ENCODE assay signal across 8 mouse cellular contexts in genomic region chr19:10040866-10041387, GRCm38 (mm10). TPM values are rescaled to one million over a fixed set of nuclear protein-coding genes. Genes with fewer than 3 reads are reported as not detected.
DNase-seq lines count a peak whose midpoint lies in the region; ATAC-seq lines count a peak whose summit lies in the region.

No protein-coding gene starts in this region.

- peak overlapping the region; percentile 84 for H3K4me2 ChIP-seq in heart, embryonic 13.5 days
- peak overlapping the region; percentile 98 for H3K4me2 ChIP-seq in forebrain, embryonic 12.5 days
- peak overlapping the region; percentile 91 for H3K4me2 ChIP-seq in liver, embryonic 15.5 days

- H3K4me3 ChIP-seq in heart, embryonic 13.5 days = peak overlapping the region; percentile 81
- peak overlapping the region; percentile 61 for H3K4me3 ChIP-seq in forebrain, embryonic 12.5 days (replicated peaks)
- H3K4me3 ChIP-seq in liver, embryonic 15.5 days (replicated peaks) = peak overlapping the region; percentile 62

- WGBS in heart, embryonic 13.5 days = 17% methylated on average over 15 of the region's 20 CpGs
- 5% methylated on average over 20 of the region's 20 CpGs for WGBS in forebrain, embryonic 12.5 days
- 11% methylated on average over 17 of the region's 20 CpGs for WGBS in liver, embryonic 15.5 days (ENCODE audit: insufficient replicate concordance)

- peak overlapping the region; percentile 92 for H3K9ac ChIP-seq in heart, embryonic 13.5 days
- H3K9ac ChIP-seq in forebrain, embryonic 12.5 days = peak overlapping the region; percentile 72
- H3K9ac ChIP-seq in liver, embryonic 15.5 days = peak overlapping the region; percentile 58

- H3K27me3 ChIP-seq in heart, embryonic 13.5 days (replicated peaks) = no peaks in the 10 kb centered on the region
- peaks cover 26% of the 10 kb centered on the region for H3K27me3 ChIP-seq in forebrain, embryonic 12.5 days
- peaks cover 31% of the 10 kb centered on the region for H3K27me3 ChIP-seq in liver, embryonic 15.5 days

- H3K4me1 ChIP-seq in heart, embryonic 13.5 days = peaks cover 84% of the 10 kb centered on the region
- H3K4me1 ChIP-seq in forebrain, embryonic 12.5 days = peaks cover 26% of the 10 kb centered on the region
- peaks cover 74% of the 10 kb centered on the region for H3K4me1 ChIP-seq in liver, embryonic 15.5 days (replicated peaks)

- ATAC-seq in heart, embryonic 13.5 days (ENCODE audit: extremely low read depth, insufficient number of reproducible peaks, low FRiP score, low TSS enrichment) = no peak
- no peak; the same call in 1 of the 2 replicates for ATAC-seq in forebrain, embryonic 12.5 days (ENCODE audit: low FRiP score)
- no peak for ATAC-seq in liver, embryonic 15.5 days (ENCODE audit: insufficient read depth)

- no peak for DNase-seq in heart, adult 8-10 months (ENCODE audit: low spot score)
- DNase-seq in brain, adult 2 months (ENCODE audit: low read depth, low spot score) = peak; percentile 89
- no peak for DNase-seq in urinary bladder, adult 18-20 months (ENCODE audit: low spot score in 2 of 2)
- DNase-seq in ovary, postnatal 36 days (ENCODE audit: low spot score) = no peak
- no peak for DNase-seq in urinary bladder, postnatal 36 days (ENCODE audit: low spot score in 2 of 2)

- H3K27ac ChIP-seq in heart, embryonic 13.5 days (replicated peaks) = peak overlapping the region; percentile 90
- 0 out of 2 replicates have a peak overlapping the region, but pooled peaks have one; percentile 13 for H3K27ac ChIP-seq in forebrain, embryonic 12.5 days
- peak overlapping the region; percentile 45; the same call in 1 of the 2 replicates for H3K27ac ChIP-seq in liver, embryonic 15.5 days (replicated peaks)

- no peaks in the 10 kb centered on the region for H3K9me3 ChIP-seq in heart, embryonic 13.5 days
- H3K9me3 ChIP-seq in forebrain, embryonic 12.5 days = no peaks in the 10 kb centered on the region
- H3K9me3 ChIP-seq in liver, embryonic 15.5 days (replicated peaks) = no peaks in the 10 kb centered on the region

- H3K36me3 ChIP-seq in heart, embryonic 13.5 days = peaks cover 21% of the 10 kb centered on the region
- no peaks in the 10 kb centered on the region for H3K36me3 ChIP-seq in forebrain, embryonic 12.5 days (replicated peaks)
- H3K36me3 ChIP-seq in liver, embryonic 15.5 days (replicated peaks) = peaks cover 40% of the 10 kb centered on the region

RNA-seq across cellular contexts. Expression of gene Fads3, which starts 0.4 kb away (rescaled TPM):
- 39.4 and 41.9 TPM in 2 replicates for polyA plus RNA-seq in heart, embryonic 13.5 days (2015; fragmentation: Nextera tagmentation; extraction: Ambion mirVana)
- 10 to 100 TPM; 34.9 to 43.8 (median 37.4) TPM for total RNA-seq in heart, adult 8-10 months (2022)
- polyA plus RNA-seq in forebrain, embryonic 12.5 days (2016; fragmentation: Nextera tagmentation; extraction: Ambion mirVana) = 5.6 and 7.4 TPM in 2 replicates
- polyA plus RNA-seq in liver, embryonic 15.5 days (2015; fragmentation: Nextera tagmentation; extraction: Ambion mirVana) = 7.6 and 8.9 TPM in 2 replicates

RNA-seq across cellular contexts. Expression of gene Rab3il1, which starts 39.5 kb away (rescaled TPM):
- 32.5 and 36.7 TPM in 2 replicates for polyA plus RNA-seq in heart, embryonic 13.5 days (2015; fragmentation: Nextera tagmentation; extraction: Ambion mirVana)
- 1 to 10 TPM; 6.3 to 8.1 (median 7.5) TPM for total RNA-seq in heart, adult 8-10 months (2022)
- 19.0 and 22.7 TPM in 2 replicates for polyA plus RNA-seq in forebrain, embryonic 12.5 days (2016; fragmentation: Nextera tagmentation; extraction: Ambion mirVana)
- polyA plus RNA-seq in liver, embryonic 15.5 days (2015; fragmentation: Nextera tagmentation; extraction: Ambion mirVana) = 245 and 277 TPM in 2 replicates

RNA-seq across cellular contexts. Expression of gene Best1, which starts 39.5 kb away (rescaled TPM):
- 0.23 and 0.27 TPM in 2 replicates for polyA plus RNA-seq in heart, embryonic 13.5 days (2015; fragmentation: Nextera tagmentation; extraction: Ambion mirVana)
- total RNA-seq in heart, adult 8-10 months (2022) = under 1 TPM in 2 of 4 experiments, not detected in 2; 0.14 to 0.65 TPM
- 1.1 and 1.4 TPM in 2 replicates for polyA plus RNA-seq in forebrain, embryonic 12.5 days (2016; fragmentation: Nextera tagmentation; extraction: Ambion mirVana)
- 0.09 and 0.12 TPM in 2 replicates for polyA plus RNA-seq in liver, embryonic 15.5 days (2015; fragmentation: Nextera tagmentation; extraction: Ambion mirVana)

Comparison
In these comparisons a context has a peak if more than half of its experiments do, and no peak if none do; other contexts are left out.
1. H3K27ac ChIP-seq: peak in every context shown above with its lines; median percentile 90 in heart, embryonic 13.5 days; 45 in liver, embryonic 15.5 days; 13 in forebrain, embryonic 12.5 days.